Mouse (Mus musculus) thymus, postnatal 4 days (tissue): ENCODE data around the gene Elfn2.

ENCODE experiments used
- DNase-seq: peaks from one replicate; pipeline ENCODE4 v3.0.0; 2021

Elfn2 gene

GRCm38 (mm10) chr15:78720094-78720493 is 1.5 kb upstream of the Elfn2 start:
- peak; percentile 85 for DNase-seq

GRCm38 (mm10) chr15:78719416-78719815 is 845 bp upstream of the Elfn2 start:
- DNase-seq, result peak; percentile 58

GRCm38 (mm10) chr15:78716936-78717335 is 1.6 kb downstream of the Elfn2 start:
- no peak for DNase-seq

- DNase-seq, result peak; percentile 81
Measured at GRCm38 (mm10) chr15:78715856-78716255, 2.7 kb downstream of the Elfn2 start.

- no peak for DNase-seq
Measured at GRCm38 (mm10) chr15:78713751-78714150, 4.8 kb downstream of the Elfn2 start.

- DNase-seq, result peak; percentile 71
Measured at GRCm38 (mm10) chr15:78712335-78713258, 6.0 kb downstream of the Elfn2 start.

GRCm38 (mm10) chr15:78711935-78712334 is 6.6 kb downstream of the Elfn2 start:
- no peak for DNase-seq

- no peak for DNase-seq
Measured at GRCm38 (mm10) chr15:78710634-78711033, 7.9 kb downstream of the Elfn2 start.

- no peak for DNase-seq
Measured at GRCm38 (mm10) chr15:78709767-78710166, 8.8 kb downstream of the Elfn2 start.

GRCm38 (mm10) chr15:78706630-78707029 is 11.9 kb downstream of the Elfn2 start:
- no peak for DNase-seq

GRCm38 (mm10) chr15:78704824-78705223 is 13.7 kb downstream of the Elfn2 start:
- DNase-seq, result no peak

- no peak for DNase-seq
Measured at GRCm38 (mm10) chr15:78704007-78704406, 14.6 kb downstream of the Elfn2 start.

GRCm38 (mm10) chr15:78700420-78700819 is 18.2 kb downstream of the Elfn2 start:
- DNase-seq, result no peak

- no peak for DNase-seq
Measured at GRCm38 (mm10) chr15:78699513-78699912, 19.1 kb downstream of the Elfn2 start.

GRCm38 (mm10) chr15:78698491-78699135 is 20.0 kb downstream of the Elfn2 start:
- no peak for DNase-seq

GRCm38 (mm10) chr15:78698084-78698483 is 20.5 kb downstream of the Elfn2 start:
- DNase-seq, result no peak

GRCm38 (mm10) chr15:78695745-78696144 is 22.8 kb downstream of the Elfn2 start:
- DNase-seq, result no peak

GRCm38 (mm10) chr15:78692505-78692904 is 26.1 kb downstream of the Elfn2 start:
- DNase-seq, result no peak

GRCm38 (mm10) chr15:78690716-78691115 is 27.9 kb downstream of the Elfn2 start:
- no peak for DNase-seq

- no peak for DNase-seq
Measured at GRCm38 (mm10) chr15:78686910-78687309, 31.7 kb downstream of the Elfn2 start.

GRCm38 (mm10) chr15:78684111-78684510 is 34.5 kb downstream of the Elfn2 start:
- peak; percentile 55 for DNase-seq

- peak; percentile 60 for DNase-seq
Measured at GRCm38 (mm10) chr15:78683474-78683873, 35.1 kb downstream of the Elfn2 start.

- DNase-seq, result no peak
Measured at GRCm38 (mm10) chr15:78681781-78682180, 36.8 kb downstream of the Elfn2 start.

GRCm38 (mm10) chr15:78681301-78681700 is 37.3 kb downstream of the Elfn2 start:
- no peak for DNase-seq
